Mouse (Mus musculus) gastrocnemius, postnatal 36 days (tissue): Measurements from ENCODE around the gene Btbd3. TPM values are rescaled to one million over a fixed set of nuclear protein-coding genes. Genes with fewer than 3 reads are reported as not detected.

Source experiments
- DNase-seq, 2 experiments: peaks; one replicate each; pipeline ENCODE4 v3.0.0; 2022
- intact Hi-C: fragments of 180-260 bp; cut with DNase I; formaldehyde crosslinking; loops from one replicate; pipeline ENCODE4 v1.15.1; 2025
- total RNA-seq, 2 experiments: library from RNA; stranded (reverse); gene quantifications; 2 replicates each; pipeline ENCODE4 v1.2.3; 2021

The Btbd3 gene
- total RNA-seq, 2 experiments from 2014 or later = 8.0 to 8.8 TPM

- intact Hi-C loops = no loop called here
- DNase-seq = no peak
These were observed 247.6 kb downstream of the Btbd3 start for GRCm38 (mm10) chr2:138503866-138504380.

- intact Hi-C loops = no loop called here
- no peak for DNase-seq
These were observed 259.2 kb downstream of the Btbd3 start for GRCm38 (mm10) chr2:138515531-138515930.

GRCm38 (mm10) chr2:138528461-138528860 lies 272.1 kb downstream of the Btbd3 start:
- DNase-seq = no peak
- intact Hi-C loops = no loop called here

GRCm38 (mm10) chr2:138531160-138531967 lies 275.0 kb downstream of the Btbd3 start:
- no peak for DNase-seq
- intact Hi-C loops = no loop called here

GRCm38 (mm10) chr2:138531992-138532391 lies 275.6 kb downstream of the Btbd3 start:
- intact Hi-C loops = no loop called here

GRCm38 (mm10) chr2:138539655-138540054 lies 283.3 kb downstream of the Btbd3 start:
- DNase-seq = no peak
- intact Hi-C loops = no loop called here

More at GRCm38 (mm10) chr2:138531992-138532391, 275.6 kb downstream of the Btbd3 start:
- no peak for DNase-seq

- intact Hi-C loops = no loop called here
- no peak for DNase-seq
These were observed 292.6 kb downstream of the Btbd3 start for GRCm38 (mm10) chr2:138548990-138549389.

GRCm38 (mm10) chr2:138551516-138551915 lies 295.2 kb downstream of the Btbd3 start:
- DNase-seq = no peak
- intact Hi-C loops = no loop called here

GRCm38 (mm10) chr2:138555106-138555862 lies 298.9 kb downstream of the Btbd3 start:
- no peak for DNase-seq
- intact Hi-C loops = no loop called here

GRCm38 (mm10) chr2:138585930-138586329 lies 329.6 kb downstream of the Btbd3 start:
- intact Hi-C loops = no loop called here
- DNase-seq = no peak

GRCm38 (mm10) chr2:138587335-138587734 lies 331.0 kb downstream of the Btbd3 start:
- intact Hi-C loops = no loop called here
- DNase-seq = no peak

- intact Hi-C loops = no loop called here
- no peak for DNase-seq
These were observed 331.6 kb downstream of the Btbd3 start for GRCm38 (mm10) chr2:138587795-138588545.

- intact Hi-C loops = no loop called here
- DNase-seq = no peak
These were observed 332.7 kb downstream of the Btbd3 start for GRCm38 (mm10) chr2:138589105-138589504.

- intact Hi-C loops = no loop called here
- no peak for DNase-seq
These were observed 333.9 kb downstream of the Btbd3 start for GRCm38 (mm10) chr2:138590307-138590706.

- intact Hi-C loops = no loop called here
- DNase-seq = no peak
These were observed 356.0 kb downstream of the Btbd3 start for GRCm38 (mm10) chr2:138612361-138612760.

GRCm38 (mm10) chr2:138617501-138617900 lies 361.1 kb downstream of the Btbd3 start:
- DNase-seq = no peak

More at GRCm38 (mm10) chr2:138617501-138617900, 361.1 kb downstream of the Btbd3 start:
- intact Hi-C loops = no loop called here
